Mouse (Mus musculus): Measurements from ENCODE around the gene Gaa.

GRCm38 (mm10) chr11:119268557-119269195 is 989 bp downstream of the Gaa start:
- TF ChIP-seq POLR2A (IDR thresholded peaks at IDR 0.05; ENCODE audit: insufficient read length, low read depth) (no peak), USF1 (IDR thresholded peaks at IDR 0.05; ENCODE audit: low read depth) (no peak), REST (IDR thresholded peaks at IDR 0.05; ENCODE audit: insufficient read depth, insufficient read length) (no peak), MYOD1 (IDR thresholded peaks at IDR 0.05; ENCODE audit: control insufficient read depth in 1 of 3, insufficient read length in 2 of 3, low read depth in 2 of 3) (no peak), POLR2AphosphoS2 (IDR thresholded peaks at IDR 0.05; ENCODE audit: insufficient read length, low read depth) (no peak)
